Mouse (Mus musculus) C2C12 (cell line): ENCODE measurements at regions not wholly inside any gene's neighbourhood (a gene's known extent, or its start where the extent isn't known, plus 50 kb on each side); places are given as distances from the start of the nearest gene placed in this dataset.
A peak's percentile ranks its signal among the peaks of the same experiment; 100 is the strongest.

Experiments used
- CEBPB ChIP-seq: IDR thresholded peaks from one replicate; pipeline ENCODE4 v1.6.1; 2011; ENCODE audit warnings: low read depth, mild to moderate bottlenecking, control low read depth, moderate library complexity
- CTCF ChIP-seq: IDR thresholded peaks from one replicate; pipeline ENCODE4 v1.5.1; 2011; ENCODE audit not compliant: control insufficient read depth, insufficient read depth, insufficient read length
- FOSL1 ChIP-seq: IDR thresholded peaks from one replicate; pipeline ENCODE4 v1.8.0; 2011; ENCODE audit warnings: mild to moderate bottlenecking, low read length; ENCODE audit not compliant: poor library complexity, insufficient read depth, severe bottlenecking
- MAX ChIP-seq: IDR thresholded peaks from one replicate; pipeline ENCODE4 v1.6.1; 2011; ENCODE audit warnings: mild to moderate bottlenecking, control low read depth
- MYOD1 ChIP-seq: IDR thresholded peaks from one replicate; pipeline ENCODE4 v1.6.1; 2011; ENCODE audit warnings: low read depth; ENCODE audit not compliant: control insufficient read depth, insufficient read length
- MYOG ChIP-seq: IDR thresholded peaks from one replicate; pipeline ENCODE4 v1.6.1; 2011; ENCODE audit not compliant: control insufficient read depth, insufficient read length; ENCODE audit errors: extremely low read depth
- USF1 ChIP-seq: IDR thresholded peaks from one replicate; pipeline ENCODE4 v1.6.1; 2011; ENCODE audit warnings: low read depth, mild to moderate bottlenecking, control low read depth, moderate library complexity

- TF ChIP-seq CTCF (no peak), MAX (no peak), USF1 (no peak), CEBPB (no peak), MYOD1 (no peak), MYOG (no peak), FOSL1 (peak; percentile 38)
These were observed 886.8 kb downstream of the Diaph3 start for GRCm38 (mm10) chr14:86254196-86254595.
